Mouse (Mus musculus) MEL (cell line): ENCODE measurements around the gene Dscam. TPM values are rescaled to one million over a fixed set of nuclear protein-coding genes. Genes with fewer than 3 reads are reported as not detected.

Experiments used
- DNase-seq: peaks from one replicate; pipeline ENCODE4 v3.0.0; 2011; ENCODE audit warnings: low read depth, low spot score
- H3K27ac ChIP-seq: 2 replicates; pipeline ENCODE4 v1.5.1; 2012; ENCODE audit warnings: low read depth, mild to moderate bottlenecking, control low read depth, low read length, moderate library complexity; ENCODE audit not compliant: control insufficient read depth
- H3K27me3 ChIP-seq, 2 experiments: fragments of 150-350 bp in 1 of 2; sonication (generic) in 1 of 2; 2 replicates each; pipeline ENCODE4 v1.6.1; 2012; ENCODE audit warnings: low read length in 2 of 2, mild to moderate bottlenecking in 2 of 2, improper control_type of control experiment in 1 of 2, moderate library complexity in 1 of 2; ENCODE audit not compliant: insufficient read depth in 2 of 2, control insufficient read depth in 1 of 2
- H3K36me3 ChIP-seq, 2 experiments: 2 replicates each; pipeline ENCODE4 v1.6.1; 2012 to 2014; ENCODE audit warnings: low read length in 2 of 2, improper control_type of control experiment in 1 of 2, inconsistent platforms in 1 of 2, mild to moderate bottlenecking in 1 of 2; ENCODE audit not compliant: insufficient read depth in 2 of 2, control insufficient read depth in 1 of 2
- H3K4me1 ChIP-seq, 2 experiments: fragments of 150-350 bp in 1 of 2; sonication (generic) in 1 of 2; 2 replicates each; pipeline ENCODE4 v1.6.1; 2012; ENCODE audit warnings: low read length in 2 of 2, improper control_type of control experiment in 1 of 2, mild to moderate bottlenecking in 1 of 2; ENCODE audit not compliant: insufficient read depth in 2 of 2, control insufficient read depth in 1 of 2
- H3K4me3 ChIP-seq, 2 experiments: fragments of 150-350 bp in 1 of 2; sonication (generic) in 1 of 2; 2 replicates each; pipeline ENCODE4 v1.5.1; 2012; ENCODE audit warnings: low read depth in 2 of 2, low read length in 2 of 2, mild to moderate bottlenecking in 2 of 2, moderate library complexity in 2 of 2, control low read depth in 1 of 2, improper control_type of control experiment in 1 of 2; ENCODE audit not compliant: control insufficient read depth in 1 of 2, insufficient read depth in 1 of 2
- H3K79me2 ChIP-seq: 2 replicates; pipeline ENCODE4 v1.6.1; 2012; ENCODE audit warnings: mild to moderate bottlenecking, low read length, moderate library complexity; ENCODE audit not compliant: control insufficient read depth, poor library complexity, insufficient read depth
- H3K9ac ChIP-seq: 2 replicates; pipeline ENCODE4 v1.6.1; 2012; ENCODE audit warnings: low read depth, mild to moderate bottlenecking, control low read depth, low read length, moderate library complexity; ENCODE audit not compliant: control insufficient read depth, poor library complexity, severe bottlenecking
- H3K9me3 ChIP-seq: fragments of 150-350 bp; sonication (generic); replicated peaks from 2 replicates; pipeline ENCODE4 v1.6.1; 2012; ENCODE audit warnings: mild to moderate bottlenecking, low read length, improper control_type of control experiment, moderate library complexity; ENCODE audit not compliant: insufficient read depth
- CHD1 ChIP-seq: IDR thresholded peaks from 2 replicates; pipeline ENCODE4 v1.6.1; 2012; ENCODE audit warnings: low read depth, mild to moderate bottlenecking, inconsistent platforms, low read length, improper control_type of control experiment
- CHD2 ChIP-seq: IDR thresholded peaks from 2 replicates; pipeline ENCODE4 v1.6.1; 2011; ENCODE audit warnings: low read length, improper control_type of control experiment
- CTCF ChIP-seq, 3 experiments: IDR thresholded peaks in 2 of 3; conservative IDR thresholded peaks in 1 of 3; 2 replicates each; pipeline ENCODE4 v1.5.1; 2011 to 2012; ENCODE audit warnings: low read length in 3 of 3, low read depth in 2 of 3, mild to moderate bottlenecking in 2 of 3, improper control_type of control experiment in 1 of 3, inconsistent platforms in 1 of 3, mixed read lengths in 1 of 3, moderate library complexity in 1 of 3; ENCODE audit not compliant: control insufficient read depth in 1 of 3, insufficient read depth in 1 of 3, poor library complexity in 1 of 3, severe bottlenecking in 1 of 3
- E2F4 ChIP-seq: IDR thresholded peaks from 2 replicates; pipeline ENCODE4 v1.6.1; 2011; ENCODE audit warnings: low read depth, low read length, improper control_type of control experiment, borderline replicate concordance
- ELF1 ChIP-seq: IDR thresholded peaks from 2 replicates; pipeline ENCODE4 v1.6.1; 2014; ENCODE audit warnings: low read depth, mild to moderate bottlenecking, inconsistent platforms, low read length, improper control_type of control experiment, moderate library complexity
- GABPA ChIP-seq: IDR thresholded peaks from 2 replicates; pipeline ENCODE4 v1.6.1; 2012; ENCODE audit warnings: low read depth, mild to moderate bottlenecking, inconsistent platforms, low read length, improper control_type of control experiment, moderate library complexity
- GATA1 ChIP-seq: IDR thresholded peaks from 2 replicates; pipeline ENCODE4 v1.6.1; 2011; ENCODE audit warnings: low read depth, low read length, improper control_type of control experiment
- JUND ChIP-seq: IDR thresholded peaks from 2 replicates; pipeline ENCODE4 v1.6.1; 2011; ENCODE audit warnings: low read depth, mild to moderate bottlenecking, improper control_type of control experiment, low read length
- KAT2A ChIP-seq: conservative IDR thresholded peaks from 2 replicates; pipeline ENCODE4 v1.6.1; 2012; ENCODE audit warnings: low read depth, low read length, improper control_type of control experiment, inconsistent platforms
- MAFK ChIP-seq: IDR thresholded peaks from 2 replicates; pipeline ENCODE4 v1.6.1; 2011; ENCODE audit warnings: low read depth, mild to moderate bottlenecking, low read length, improper control_type of control experiment, borderline replicate concordance
- MEF2A ChIP-seq: IDR thresholded peaks from 2 replicates; pipeline ENCODE4 v1.6.1; 2014; ENCODE audit warnings: low read depth, mild to moderate bottlenecking, inconsistent platforms, low read length, improper control_type of control experiment; ENCODE audit not compliant: poor library complexity, insufficient replicate concordance, severe bottlenecking; ENCODE audit errors: extremely low read depth
- MYC ChIP-seq: IDR thresholded peaks from 2 replicates; pipeline ENCODE4 v1.6.1; 2011; ENCODE audit warnings: low read depth, mild to moderate bottlenecking, low read length, improper control_type of control experiment, moderate library complexity
- NELFE ChIP-seq: IDR thresholded peaks from 2 replicates; pipeline ENCODE4 v1.6.1; 2011; ENCODE audit warnings: low read depth, low read length, improper control_type of control experiment
- POLR2AphosphoS5 ChIP-seq: IDR thresholded peaks from 2 replicates; pipeline ENCODE4 v1.6.1; 2012; ENCODE audit warnings: low read depth, borderline replicate concordance, mild to moderate bottlenecking, inconsistent platforms, low read length, moderate library complexity, mixed read lengths
- RAD21 ChIP-seq: IDR thresholded peaks from 2 replicates; pipeline ENCODE4 v1.6.1; 2011; ENCODE audit warnings: mild to moderate bottlenecking, low read depth, low read length, improper control_type of control experiment
- RCOR1 ChIP-seq: IDR thresholded peaks from 2 replicates; pipeline ENCODE4 v1.6.1; 2012; ENCODE audit warnings: low read depth, mild to moderate bottlenecking, inconsistent platforms, low read length, improper control_type of control experiment
- SMC3 ChIP-seq: IDR thresholded peaks from 2 replicates; pipeline ENCODE4 v1.6.1; 2011; ENCODE audit warnings: low read depth, low read length, improper control_type of control experiment
- TAL1 ChIP-seq: IDR thresholded peaks from 2 replicates; pipeline ENCODE4 v1.6.1; 2012; ENCODE audit warnings: mild to moderate bottlenecking, inconsistent platforms, low read length, moderate library complexity, mixed read lengths
- TBP ChIP-seq: IDR thresholded peaks from 2 replicates; pipeline ENCODE4 v1.8.0; 2011; ENCODE audit warnings: low read depth, low read length, improper control_type of control experiment
- TCF12 ChIP-seq: IDR thresholded peaks from 2 replicates; pipeline ENCODE4 v1.6.1; 2014; ENCODE audit warnings: low read depth, mild to moderate bottlenecking, inconsistent platforms, low read length, improper control_type of control experiment, moderate library complexity
- USF2 ChIP-seq, 2 experiments: IDR thresholded peaks; 2 replicates each; pipeline ENCODE4 v1.6.1; 2011 to 2012; ENCODE audit warnings: improper control_type of control experiment in 2 of 2, low read length in 2 of 2, borderline replicate concordance in 1 of 2, inconsistent platforms in 1 of 2, low read depth in 1 of 2, mild to moderate bottlenecking in 1 of 2; ENCODE audit not compliant: insufficient read depth in 1 of 2
- ZC3H11A ChIP-seq: IDR thresholded peaks from 2 replicates; pipeline ENCODE4 v1.6.1; 2012; ENCODE audit warnings: low read depth, mild to moderate bottlenecking, inconsistent platforms, low read length, improper control_type of control experiment
- polyA plus RNA-seq, 2 experiments: library from polyadenylated mRNA; stranded (reverse) in 1 of 2; unstranded in 1 of 2; fragments of >175 nt in 1 of 2; fragments of >200 nt in 1 of 2; gene quantifications; 2 replicates each; pipeline versions ENCODE4 v1.2.1 to v1.2.4; 2012; ENCODE audit warnings: low replicate concordance in 2 of 2, low read depth in 1 of 2; ENCODE audit not compliant: insufficient read length in 2 of 2, insufficient read depth in 1 of 2, missing spikeins in 1 of 2
- total RNA-seq: library from RNA; depleted of rRNA; stranded (reverse); fragments of 300-350 nt; gene quantifications from 2 replicates; pipeline ENCODE4 v1.2.3, GENCODE M21; 2012

The Dscam gene
- total and polyA plus RNA-seq, 3 experiments: not detected

- H3K4me1 ChIP-seq: no peaks in the 10 kb centered on the region
- no peak overlapping the region for H3K9ac ChIP-seq
- no peaks in the 10 kb centered on the region for H3K79me2 ChIP-seq
- no peaks in the 10 kb centered on the region for H3K36me3 ChIP-seq
- no peak for TF ChIP-seq MYC
- TF ChIP-seq, all 39 proteins: peak for 0
- Histone ChIP-seq H3K9me3 (no peaks in the 10 kb centered on the region; the same call in none of the 2 replicates), H3K4me3 (no peak overlapping the region), H3K27ac (no peak overlapping the region), H3K27me3 (no peaks in the 10 kb centered on the region)
- DNase-seq: no peak
Measured at GRCm38 (mm10) chr16:96625468-96625867, 545.1 kb downstream of the Dscam start.

- Histone ChIP-seq H3K27me3 (no peaks in the 10 kb centered on the region), H3K79me2 (no peaks in the 10 kb centered on the region), H3K4me1 (no peaks in the 10 kb centered on the region), H3K4me3 (no peak overlapping the region), H3K36me3 (no peaks in the 10 kb centered on the region), H3K9me3 (no peaks in the 10 kb centered on the region; the same call in none of the 2 replicates), H3K27ac (no peak overlapping the region), H3K9ac (no peak overlapping the region)
- TF ChIP-seq TBP (no peak), TCF12 (no peak), MAFK (no peak), KAT2A (no peak), RAD21 (no peak), POLR2AphosphoS5 (no peak)
- no peak for DNase-seq
Measured at GRCm38 (mm10) chr16:96624570-96625411, 545.8 kb downstream of the Dscam start.

DNA sequence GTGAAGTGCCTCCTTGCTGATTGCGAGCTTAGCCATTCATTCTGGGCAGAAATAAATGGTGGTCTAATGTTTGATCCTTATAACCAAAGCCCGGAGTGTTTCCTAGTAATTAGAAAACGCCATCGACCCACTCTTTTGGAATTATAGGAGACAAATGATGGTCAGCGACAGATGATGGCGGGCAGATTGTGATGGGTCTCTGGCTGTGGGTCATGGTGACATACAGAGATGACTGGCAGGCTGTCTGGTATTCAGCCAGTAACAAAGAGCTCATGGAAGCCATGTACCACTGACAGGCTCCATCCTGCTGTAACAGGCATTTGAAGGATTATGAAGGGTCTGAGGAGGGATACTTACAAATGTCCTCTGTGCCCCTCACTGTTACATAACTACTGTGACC is 549.7 kb downstream of the Dscam start:
- Histone ChIP-seq H3K79me2 (no peaks in the 10 kb centered on the region), H3K9ac (no peak overlapping the region), H3K9me3 (no peaks in the 10 kb centered on the region; the same call in none of the 2 replicates), H3K4me3 (no peak overlapping the region), H3K4me1 (no peaks in the 10 kb centered on the region), H3K27ac (no peak overlapping the region), H3K27me3 (no peaks in the 10 kb centered on the region), H3K36me3 (no peaks in the 10 kb centered on the region)
- DNase-seq: no peak
- TF ChIP-seq SMC3 (no peak), JUND (no peak), MEF2A (no peak), RAD21 (no peak), CHD1 (no peak), TBP (no peak), E2F4 (no peak), ELF1 (no peak), TAL1 (no peak), ZC3H11A (no peak), CTCF (IDR thresholded peaks at IDR 0.05 in 2 of 3, conservative IDR thresholded peaks at IDR 0.05 in 1 of 3; ENCODE audit: control insufficient read depth in 1 of 3, insufficient read depth in 1 of 3, low read depth in 2 of 3, low read length in 3 of 3, poor library complexity in 1 of 3, severe bottlenecking in 1 of 3) (no peak), CHD2 (no peak), USF2 (IDR thresholded peaks at IDR 0.05; ENCODE audit: borderline replicate concordance in 1 of 2, insufficient read depth in 1 of 2, low read depth in 1 of 2, low read length in 2 of 2) (no peak), POLR2AphosphoS5 (no peak), GABPA (no peak), RCOR1 (no peak), NELFE (no peak), GATA1 (no peak)
